Comparison of ENCODE assay signal across 20 mouse cellular contexts in the genomic region with DNA sequence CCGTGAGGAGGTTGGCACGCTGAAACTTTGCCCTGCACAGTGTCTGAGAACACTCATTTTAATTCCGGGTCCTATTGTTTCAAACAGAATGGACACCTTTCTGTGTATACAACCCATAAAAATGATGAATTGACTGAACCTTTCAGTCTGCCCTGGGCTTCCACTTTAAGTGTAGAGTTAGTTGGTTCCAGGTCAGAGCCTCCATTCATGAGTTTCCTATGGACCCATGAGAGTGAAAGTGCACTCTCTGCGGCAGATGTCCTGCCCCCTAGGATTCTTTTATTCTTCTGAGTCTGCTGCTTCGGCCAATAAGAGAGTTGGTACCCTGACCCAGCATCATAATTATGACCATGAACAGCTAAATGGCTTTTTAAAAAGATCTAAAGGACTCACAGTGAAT. TPM values are rescaled to one million over a fixed set of nuclear protein-coding genes. Genes with fewer than 3 reads are reported as not detected.
DNase-seq lines count a peak whose midpoint lies in the region; ATAC-seq lines count a peak whose summit lies in the region.
"Had no signal": no experiment of that assay in that cellular context is flagged by ENCODE, and none has a peak within 500 bp of the region (broad histone marks: within the 10 kb centered on the region; RNA-seq: fewer than 3 reads in every experiment).

No protein-coding gene starts in this region.

- no peak overlapping the region for H3K9ac ChIP-seq in hindbrain, embryonic 16.5 days (ENCODE audit: low read depth, low read length)
- no peak overlapping the region for H3K9ac ChIP-seq in stomach, embryonic 15.5 days
- H3K9ac ChIP-seq: embryonic facial prominence, embryonic 12.5 days; forebrain, embryonic 15.5 days had no signal

- peak overlapping the region; percentile 78 for H3K27ac ChIP-seq in hindbrain, embryonic 10.5 days
- no peak overlapping the region for H3K27ac ChIP-seq in hindbrain, embryonic 16.5 days (ENCODE audit: low read depth, low read length)
- peak overlapping the region; percentile 55; the same call in 1 of the 2 replicates for H3K27ac ChIP-seq in stomach, embryonic 15.5 days
- H3K27ac ChIP-seq: embryonic facial prominence, embryonic 12.5 days; forebrain, embryonic 15.5 days; gastrocnemius, adult 2 months; heart, embryonic 10.5 days; hindbrain, postnatal 0 days had no signal

- H3K4me1 ChIP-seq in hindbrain, embryonic 10.5 days (replicated peaks) = peaks cover 39% of the 10 kb centered on the region
- no peaks in the 10 kb centered on the region for H3K4me1 ChIP-seq in hindbrain, embryonic 16.5 days (ENCODE audit: control insufficient read depth, insufficient read depth, low read depth, low read length)
- H3K4me1 ChIP-seq in stomach, embryonic 15.5 days = no peaks in the 10 kb centered on the region
- H3K4me1 ChIP-seq: embryonic facial prominence, embryonic 12.5 days; forebrain, embryonic 15.5 days had no signal

- no peak overlapping the region for H3K4me2 ChIP-seq in hindbrain, embryonic 16.5 days (ENCODE audit: low read length)
- no peak overlapping the region for H3K4me2 ChIP-seq in stomach, embryonic 15.5 days
- H3K4me2 ChIP-seq: embryonic facial prominence, embryonic 12.5 days; forebrain, embryonic 15.5 days had no signal

- no peaks in the 10 kb centered on the region for H3K9me3 ChIP-seq in hindbrain, embryonic 10.5 days
- no peaks in the 10 kb centered on the region for H3K9me3 ChIP-seq in hindbrain, embryonic 16.5 days (ENCODE audit: control insufficient read depth, low read length)
- no peaks in the 10 kb centered on the region for H3K9me3 ChIP-seq in stomach, embryonic 15.5 days
- H3K9me3 ChIP-seq: embryonic facial prominence, embryonic 12.5 days; forebrain, embryonic 15.5 days; heart, embryonic 10.5 days had no signal

- WGBS in hindbrain, embryonic 10.5 days = 35% methylated on average over 5 of the region's 5 CpGs
- WGBS in hindbrain, embryonic 16.5 days = 10% methylated on average over 5 of the region's 5 CpGs
- WGBS in stomach, embryonic 15.5 days = 70% methylated on average over 5 of the region's 5 CpGs

- no peaks in the 10 kb centered on the region for H3K27me3 ChIP-seq in hindbrain, embryonic 10.5 days (ENCODE audit: insufficient read depth, poor library complexity, severe bottlenecking)
- no peaks in the 10 kb centered on the region for H3K27me3 ChIP-seq in hindbrain, embryonic 16.5 days (replicated peaks; ENCODE audit: control insufficient read depth, insufficient read depth, low read length)
- H3K27me3 ChIP-seq in stomach, embryonic 15.5 days (replicated peaks) = no peaks in the 10 kb centered on the region
- H3K27me3 ChIP-seq: embryonic facial prominence, embryonic 12.5 days; forebrain, embryonic 15.5 days had no signal

- DNase-seq in hindbrain, embryonic 10.5 days (ENCODE audit: low spot score) = peak; percentile 13
- peak; percentile 67 for DNase-seq in embryo, embryonic 10 days (ENCODE audit: low spot score)
- DNase-seq in embryo, embryonic 9.5 days (ENCODE audit: extremely low spot score) = peak; percentile 16
- no peak for DNase-seq in thymus, postnatal 10 days (ENCODE audit: low spot score in 2 of 2)
- no peak for DNase-seq in frontal cortex, postnatal 14 days (ENCODE audit: low spot score in 2 of 2)
- DNase-seq in left cerebral cortex, adult 18-20 months (ENCODE audit: low spot score in 2 of 2) = no peak
- DNase-seq: adrenal gland, postnatal 10 days; cerebellum, adult 11 months; cerebellum, adult 8-10 months; cerebellum, postnatal 25 days; gastrocnemius, adult 2 months; gastrocnemius, postnatal 36 days; heart, adult 18-20 months; heart, postnatal 10 days had no signal

- no peak for ATAC-seq in hindbrain, embryonic 16.5 days
- ATAC-seq in stomach, embryonic 15.5 days (ENCODE audit: insufficient read depth, low FRiP score, low read depth) = no peak
- ATAC-seq: forebrain, embryonic 15.5 days; hindbrain, postnatal 0 days had no signal

- no peaks in the 10 kb centered on the region for H3K36me3 ChIP-seq in hindbrain, embryonic 10.5 days
- no peaks in the 10 kb centered on the region for H3K36me3 ChIP-seq in hindbrain, embryonic 16.5 days (ENCODE audit: control insufficient read depth, insufficient read depth, low read length)
- H3K36me3 ChIP-seq in stomach, embryonic 15.5 days = no peaks in the 10 kb centered on the region
- H3K36me3 ChIP-seq: embryonic facial prominence, embryonic 12.5 days; forebrain, embryonic 15.5 days; heart, embryonic 10.5 days had no signal

- H3K4me3 ChIP-seq in hindbrain, embryonic 10.5 days = no peak overlapping the region
- no peak overlapping the region for H3K4me3 ChIP-seq in hindbrain, embryonic 16.5 days (ENCODE audit: low read length)
- no peak overlapping the region for H3K4me3 ChIP-seq in stomach, embryonic 15.5 days (replicated peaks)
- H3K4me3 ChIP-seq: embryonic facial prominence, embryonic 12.5 days; forebrain, embryonic 15.5 days; gastrocnemius, adult 2 months; heart, embryonic 10.5 days had no signal

RNA-seq across cellular contexts. Expression of gene Irf2, which starts 49.4 kb away (rescaled TPM):
- polyA plus RNA-seq in hindbrain, embryonic 10.5 days (2016; fragmentation: Nextera tagmentation; extraction: Ambion mirVana) = 9.1 TPM in 2 replicates
- 11.1 TPM in 2 replicates for polyA plus RNA-seq in hindbrain, embryonic 16.5 days (2015; fragmentation: Nextera tagmentation; extraction: Ambion mirVana)
- 31.5 and 34.5 TPM in 2 replicates for polyA plus RNA-seq in stomach, embryonic 15.5 days (2015; fragmentation: Nextera tagmentation; extraction: Ambion mirVana)
- total RNA-seq in left cerebral cortex, adult 18-20 months (2021) = 10 to 100 TPM; 71.4 to 77.4 TPM

Comparison
In these comparisons a context has a peak if more than half of its experiments do, and no peak if none do; other contexts are left out.
1. DNase-seq: peak in hindbrain, embryonic 10.5 days (single experiment), embryo, embryonic 10 days (single experiment) and embryo, embryonic 9.5 days (single experiment); none in thymus, postnatal 10 days (0 of 2), frontal cortex, postnatal 14 days (0 of 2) and left cerebral cortex, adult 18-20 months (0 of 2).